Mouse (Mus musculus): ENCODE measurements around the gene Cbl. TPM values are rescaled to one million over a fixed set of nuclear protein-coding genes. Genes with fewer than 3 reads are reported as not detected.
A peak's percentile ranks its signal among the peaks of the same experiment; 100 is the strongest.

The Cbl gene
- total RNA-seq, 2 experiments from 2014 or later, result 51.1 to 56.3 TPM

DNA sequence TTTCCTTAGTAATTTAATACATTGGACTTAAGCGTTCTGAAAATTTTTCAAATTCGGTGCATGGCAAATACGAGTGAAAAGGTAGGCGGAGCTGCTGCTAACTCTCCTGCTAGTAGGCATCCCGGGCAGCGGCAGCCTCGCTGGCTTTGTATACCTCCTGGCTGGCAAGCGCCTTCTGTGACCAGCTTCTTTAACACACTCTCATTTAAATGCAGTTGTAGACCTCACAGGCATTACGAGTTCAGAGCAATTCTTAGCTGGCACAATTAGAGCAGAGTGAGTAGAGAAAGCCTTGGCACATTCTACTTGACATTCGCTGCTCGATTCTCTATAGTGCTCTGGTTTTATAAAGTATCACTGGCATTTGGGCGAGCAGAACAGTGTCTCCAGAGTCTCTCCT is 45.6 kb downstream of the Cbl start:
- DNase-seq (ENCODE audit: low spot score in 2 of 2), result peak; percentile 27 to 38

DNA sequence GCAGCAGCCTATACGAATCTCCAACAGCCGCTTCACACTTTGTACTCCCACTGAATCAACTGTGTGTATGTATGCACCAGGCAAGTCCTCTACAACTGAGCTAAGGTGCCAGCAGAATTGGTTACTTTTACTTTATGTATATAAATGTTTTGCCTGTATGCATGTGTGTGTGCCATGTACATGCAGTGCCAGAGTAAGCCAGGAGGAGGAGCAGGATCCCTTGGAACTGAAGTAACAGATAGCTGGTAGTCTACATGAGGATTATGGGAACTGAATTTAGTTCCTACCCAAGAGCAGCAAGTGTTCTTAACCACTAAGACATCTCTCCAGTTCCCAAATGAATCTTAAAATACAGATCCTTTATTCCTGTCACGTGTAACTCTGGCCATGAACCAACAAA is 51.6 kb downstream of the Cbl start:
- DNase-seq (ENCODE audit: low spot score in 2 of 2), result no peak

DNA sequence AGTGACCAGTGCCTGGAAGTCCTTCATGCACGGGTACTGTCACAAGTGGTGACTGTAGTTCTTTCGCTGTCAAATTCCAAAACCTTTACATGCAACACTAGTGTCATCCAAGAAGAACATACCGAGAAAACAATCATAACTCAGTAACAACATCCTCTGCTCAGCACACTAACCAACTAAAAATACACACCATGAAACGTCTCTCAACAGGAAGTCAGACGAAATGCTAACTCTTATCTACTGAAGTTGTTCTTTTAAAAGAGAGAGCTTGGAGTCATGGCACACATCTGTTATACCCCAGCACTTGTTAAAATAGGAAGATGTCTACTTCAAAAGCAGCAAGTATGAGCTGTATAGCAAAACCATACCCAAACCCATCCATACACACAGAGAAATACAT is 52.3 kb downstream of the Cbl start:
- DNase-seq (ENCODE audit: low spot score in 2 of 2), result no peak

DNA sequence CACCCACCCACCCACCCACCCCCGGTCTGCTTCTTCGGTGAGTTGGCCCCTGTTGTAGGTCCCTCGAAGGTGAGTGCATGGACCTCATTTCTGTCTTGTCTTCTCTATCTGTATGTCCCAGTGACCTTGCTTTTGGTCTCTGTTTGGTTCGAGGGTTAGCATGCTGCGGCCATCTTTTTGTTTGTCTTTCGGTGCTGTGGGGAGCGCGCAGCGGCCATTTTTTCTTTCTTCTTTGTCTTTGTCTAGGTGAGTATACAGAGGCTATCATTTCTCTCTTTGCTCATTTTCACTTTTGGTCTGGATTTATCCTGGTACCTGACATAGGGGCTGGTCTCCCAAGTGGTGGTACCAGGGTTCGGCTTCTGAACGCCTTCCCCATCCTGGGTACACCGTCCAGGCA is 55.0 kb downstream of the Cbl start:
- no peak for DNase-seq (ENCODE audit: low spot score in 2 of 2)

DNA sequence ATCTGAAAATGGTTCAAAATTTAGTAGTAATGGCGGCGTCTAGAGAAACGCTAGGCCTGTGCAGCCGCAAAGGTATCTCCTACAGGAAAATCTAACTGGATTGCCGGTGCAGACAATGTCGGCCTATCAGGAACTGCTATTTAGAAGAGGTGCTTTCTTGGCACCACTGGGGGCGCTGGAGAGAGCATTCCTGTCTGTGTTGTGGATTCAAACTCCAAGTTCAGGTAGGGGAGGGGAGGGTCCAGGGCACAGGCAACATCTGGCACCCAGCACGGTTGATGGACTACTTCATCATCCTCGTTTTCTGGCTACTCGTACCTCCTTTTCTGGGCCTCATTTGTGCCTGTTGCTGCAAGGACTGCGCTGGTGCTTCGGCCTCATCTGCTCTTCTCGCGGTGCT is 55.5 kb downstream of the Cbl start:
- DNase-seq (ENCODE audit: low spot score in 2 of 2), result peak in 1 of 2 experiments; percentile 13

DNA sequence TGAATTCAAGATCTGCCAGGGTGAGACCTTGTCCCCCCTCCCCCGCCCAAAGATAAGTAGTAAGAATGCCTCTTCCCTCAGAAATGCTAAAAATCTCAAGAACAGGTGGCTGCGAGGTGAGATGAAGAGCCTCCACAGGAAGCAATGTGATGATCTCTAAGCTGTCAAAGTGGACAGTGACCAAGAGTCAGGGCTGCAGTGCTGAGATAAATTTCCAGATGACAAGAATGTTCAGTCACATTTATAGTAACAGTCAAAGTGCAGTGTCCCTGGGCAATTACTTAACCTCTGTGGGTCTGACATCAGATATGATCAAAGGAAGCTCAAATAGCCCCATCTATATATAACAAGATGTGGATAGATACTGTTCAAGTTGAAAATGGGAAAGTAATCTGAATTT is 56.4 kb downstream of the Cbl start:
- DNase-seq (ENCODE audit: low spot score in 2 of 2), result no peak

DNA sequence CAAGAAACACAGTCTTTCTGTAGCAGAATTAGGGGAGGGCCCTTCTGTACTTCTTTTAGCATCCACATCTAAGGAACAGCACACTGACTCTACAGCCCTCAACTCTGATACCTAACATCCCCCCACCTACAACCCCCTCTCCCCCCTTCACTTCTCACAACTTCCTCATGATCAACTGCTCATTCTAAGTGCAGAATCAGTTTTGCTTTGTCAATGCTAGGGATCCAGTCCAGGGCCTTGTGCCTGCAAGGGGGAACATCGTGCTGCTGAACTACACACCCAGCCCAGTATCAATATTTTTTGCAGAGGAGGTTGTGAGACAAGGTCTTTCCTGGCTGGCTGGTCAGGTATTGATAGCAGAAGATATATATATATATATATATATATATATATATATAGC is 57.9 kb downstream of the Cbl start:
- no peak for DNase-seq (ENCODE audit: low spot score in 2 of 2)

DNA sequence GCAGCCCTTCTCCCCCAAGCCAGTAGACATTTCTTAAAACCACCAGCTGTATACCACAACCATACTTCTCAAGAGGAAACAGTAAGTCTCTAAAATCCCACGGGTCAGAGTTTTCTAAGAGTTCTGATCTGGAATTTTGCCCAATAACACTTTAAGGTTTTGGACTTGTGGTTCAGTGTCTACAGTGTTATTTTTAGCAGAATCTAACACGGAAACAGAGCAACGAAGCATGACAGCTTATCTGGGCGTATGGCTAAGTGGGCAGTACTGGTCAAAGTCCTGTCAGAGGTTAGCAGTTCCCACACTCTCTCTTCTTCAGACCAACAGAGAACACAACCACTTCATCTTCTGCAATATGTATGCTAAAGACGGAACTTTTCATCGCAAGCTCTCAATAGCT is 58.3 kb downstream of the Cbl start:
- no peak for DNase-seq (ENCODE audit: low spot score in 2 of 2)

DNA sequence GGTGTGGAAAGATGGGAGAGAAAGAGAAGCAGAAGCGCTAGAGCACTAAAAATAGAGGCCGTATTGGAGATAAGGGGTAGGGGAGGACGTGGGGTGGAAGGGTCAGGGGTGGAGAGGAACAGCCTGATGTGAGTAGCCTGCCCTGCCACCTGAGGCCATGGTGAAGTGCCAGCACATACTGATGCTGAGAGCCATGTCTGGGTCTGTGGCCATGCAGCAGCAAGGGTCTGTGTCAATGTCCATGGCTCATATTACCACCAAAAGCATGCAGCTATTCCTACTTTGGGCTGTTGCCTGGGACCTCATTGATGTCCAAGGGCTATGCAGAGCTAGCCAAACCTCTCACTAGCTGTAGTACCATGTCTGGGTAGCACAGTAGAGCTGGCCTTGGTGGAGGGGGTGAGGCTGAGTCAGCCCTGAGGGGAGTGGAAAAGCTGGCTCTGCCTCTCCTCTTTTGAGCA is 63.1 kb downstream of the Cbl start:
- DNase-seq (ENCODE audit: low spot score in 2 of 2), result no peak

DNA sequence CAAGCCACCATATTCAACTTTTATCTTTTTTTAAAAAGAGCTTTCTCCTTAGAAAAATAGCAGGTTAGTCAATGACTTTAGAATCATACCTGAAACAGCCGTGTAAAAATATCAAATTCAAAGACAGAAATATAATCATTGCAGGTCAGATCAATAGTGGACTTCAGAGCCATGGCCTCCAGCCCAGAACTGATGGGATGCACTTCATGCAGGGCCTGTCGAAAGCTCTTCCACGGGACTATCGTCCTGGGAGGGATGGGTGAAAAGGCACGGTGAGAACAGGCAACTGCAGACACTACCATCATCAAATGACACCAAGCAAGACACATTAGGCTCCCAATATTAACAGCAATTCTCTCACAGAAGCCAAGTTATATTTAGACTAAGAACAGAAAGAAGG is 64.9 kb downstream of the Cbl start:
- DNase-seq (ENCODE audit: low spot score in 2 of 2), result no peak

DNA sequence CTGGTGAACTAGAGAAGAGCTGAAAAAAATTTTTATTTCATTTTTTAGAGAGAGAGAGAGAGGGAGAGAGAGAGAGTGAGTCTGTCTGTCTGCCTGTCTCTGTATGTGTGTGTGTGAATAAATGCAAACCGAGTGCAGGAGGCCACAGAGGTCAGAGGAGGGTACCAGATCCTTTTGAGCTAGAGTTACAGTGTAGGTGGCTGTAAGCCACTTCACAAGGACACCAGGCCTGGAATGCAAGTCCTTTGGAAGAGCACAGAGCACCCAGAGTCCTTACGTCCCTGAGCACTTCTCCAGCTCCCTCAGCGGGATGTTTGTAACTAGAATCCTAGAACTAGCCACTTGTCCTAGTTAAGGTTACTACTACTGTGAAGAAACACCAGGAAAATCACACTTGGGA is 74.0 kb downstream of the Cbl start:
- no peak for DNase-seq (ENCODE audit: low spot score in 2 of 2)

DNA sequence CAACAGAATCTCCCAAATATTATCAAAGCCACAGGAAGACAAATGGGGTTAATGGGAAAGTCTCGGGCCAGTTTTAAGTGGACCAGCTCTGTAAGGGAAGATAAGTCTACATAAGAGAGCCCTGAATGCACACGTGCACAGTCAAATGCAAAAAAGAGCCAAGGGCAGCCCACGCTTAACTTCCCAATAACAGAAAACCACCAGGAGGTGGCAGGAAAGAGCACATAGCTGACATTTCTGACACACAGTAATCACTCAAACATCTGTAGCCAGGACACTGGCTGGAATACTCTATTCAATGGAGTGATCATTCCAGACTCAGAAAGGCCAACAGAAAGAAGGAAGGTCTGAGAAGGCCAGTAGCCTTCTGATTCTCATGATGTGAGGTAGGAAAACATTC is 86.6 kb downstream of the Cbl start:
- no peak for DNase-seq (ENCODE audit: low spot score in 2 of 2)

DNA sequence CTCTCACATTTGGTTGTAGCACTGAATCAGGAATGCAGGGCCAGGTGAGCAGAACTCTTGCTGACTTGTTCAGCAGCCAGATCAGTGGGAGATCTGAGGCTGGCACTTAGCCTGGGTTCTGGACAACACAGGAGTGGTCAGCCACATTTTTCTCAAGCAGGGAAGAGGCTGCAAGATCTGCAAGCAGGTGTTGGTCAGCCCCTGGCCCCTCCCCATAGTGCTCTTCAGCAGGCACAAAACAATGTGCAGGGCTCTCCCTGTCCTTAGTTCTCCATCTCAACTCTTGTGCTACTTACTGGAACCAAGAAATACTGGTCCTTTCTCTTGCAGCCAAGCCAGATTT is 89.2 kb downstream of the Cbl start:
- no peak for DNase-seq (ENCODE audit: low spot score in 2 of 2)

DNA sequence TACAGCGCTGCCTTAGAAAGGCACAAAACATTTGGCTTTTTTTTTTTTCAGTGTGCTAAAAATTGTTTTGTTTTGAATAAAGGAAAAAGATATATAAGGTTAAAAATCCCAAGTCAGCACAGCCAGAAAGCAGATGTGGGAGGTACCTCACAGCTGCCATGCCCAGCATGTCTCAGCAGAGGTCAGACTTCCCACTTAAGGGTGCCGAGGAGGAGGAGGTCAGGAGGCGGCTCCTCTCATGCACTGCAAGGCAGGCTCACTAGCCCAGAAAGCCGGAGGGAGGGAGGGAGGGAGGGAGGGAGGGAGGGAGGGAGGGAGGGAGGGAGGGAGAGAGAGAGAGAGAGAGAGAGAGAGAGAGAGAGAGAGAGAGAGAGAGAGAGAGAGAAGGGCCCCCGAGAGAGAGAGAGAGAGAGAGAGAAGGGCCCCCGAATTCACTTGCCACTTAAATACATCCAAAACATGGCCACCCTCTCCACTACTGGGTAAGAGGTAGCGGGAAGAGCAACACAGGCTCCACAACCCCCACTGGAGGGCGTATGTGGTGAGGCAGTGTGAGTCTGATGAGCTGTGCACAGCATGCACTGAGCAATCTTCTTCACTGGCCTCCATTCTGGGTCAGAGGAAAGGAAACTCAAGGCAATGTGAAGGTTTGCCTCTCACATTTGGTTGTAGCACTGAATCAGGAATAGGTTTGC is 89.7 kb downstream of the Cbl start:
- DNase-seq (ENCODE audit: low spot score in 2 of 2), result no peak

DNA sequence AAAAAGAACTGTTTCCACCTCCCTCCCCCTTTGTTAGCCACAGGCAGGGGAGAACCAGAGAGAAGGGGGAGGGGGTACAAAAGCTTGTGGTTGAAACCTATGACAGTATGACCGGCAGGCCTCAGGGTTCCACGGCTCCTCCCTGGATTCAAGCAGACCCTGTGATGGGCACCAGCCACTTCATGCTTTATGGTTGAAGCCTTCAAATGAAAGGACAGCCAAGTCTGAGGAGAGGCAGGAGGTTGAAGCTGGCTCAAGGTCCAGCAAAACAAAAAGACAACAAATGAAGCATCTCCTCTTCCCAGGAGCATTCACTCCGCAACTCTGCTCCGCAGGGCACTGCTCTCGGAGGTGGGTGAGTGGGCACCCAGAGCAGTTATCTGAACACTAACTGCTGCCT is 90.4 kb downstream of the Cbl start:
- DNase-seq (ENCODE audit: low spot score in 2 of 2), result no peak

DNA sequence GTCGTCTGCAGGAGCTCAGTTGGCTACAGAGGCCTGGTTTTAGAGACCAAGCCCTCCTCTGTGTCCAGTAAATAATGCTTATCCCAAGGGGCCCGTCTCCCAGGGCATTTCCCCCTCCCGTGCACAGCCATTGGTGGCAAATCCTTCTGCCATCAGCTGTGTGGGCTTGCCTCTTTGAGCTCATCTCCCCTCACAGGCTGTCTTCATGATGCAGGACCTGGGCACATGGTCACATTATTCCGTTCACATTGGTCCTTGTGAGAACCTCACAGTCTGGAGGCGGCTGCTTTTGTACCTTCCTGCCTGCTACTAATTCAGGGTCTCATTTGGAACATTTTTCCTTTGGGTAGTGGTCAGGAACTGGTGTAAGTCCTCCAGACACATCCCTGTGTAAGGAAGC is 91.9 kb downstream of the Cbl start:
- no peak for DNase-seq (ENCODE audit: low spot score in 2 of 2)

DNA sequence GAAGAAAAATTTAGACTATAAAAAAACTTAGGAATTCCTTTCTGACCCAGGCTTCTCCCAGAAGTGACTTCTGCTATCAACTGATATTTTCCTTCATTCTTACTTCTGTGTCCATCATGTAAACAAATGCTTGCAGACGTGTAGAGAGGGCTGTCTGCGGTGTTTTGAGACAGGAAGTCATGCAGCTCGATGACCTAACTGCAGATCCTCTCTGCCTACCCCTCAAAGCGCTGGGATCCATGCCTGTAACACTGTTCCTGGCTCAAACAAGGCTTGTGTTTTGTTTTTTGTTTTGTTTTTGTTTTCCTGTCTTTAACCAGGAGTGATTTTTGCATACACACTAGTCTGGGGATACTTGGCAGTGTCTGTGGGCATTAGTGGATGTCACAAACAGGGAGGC is 96.0 kb downstream of the Cbl start:
- no peak for DNase-seq (ENCODE audit: low spot score in 2 of 2)

DNA sequence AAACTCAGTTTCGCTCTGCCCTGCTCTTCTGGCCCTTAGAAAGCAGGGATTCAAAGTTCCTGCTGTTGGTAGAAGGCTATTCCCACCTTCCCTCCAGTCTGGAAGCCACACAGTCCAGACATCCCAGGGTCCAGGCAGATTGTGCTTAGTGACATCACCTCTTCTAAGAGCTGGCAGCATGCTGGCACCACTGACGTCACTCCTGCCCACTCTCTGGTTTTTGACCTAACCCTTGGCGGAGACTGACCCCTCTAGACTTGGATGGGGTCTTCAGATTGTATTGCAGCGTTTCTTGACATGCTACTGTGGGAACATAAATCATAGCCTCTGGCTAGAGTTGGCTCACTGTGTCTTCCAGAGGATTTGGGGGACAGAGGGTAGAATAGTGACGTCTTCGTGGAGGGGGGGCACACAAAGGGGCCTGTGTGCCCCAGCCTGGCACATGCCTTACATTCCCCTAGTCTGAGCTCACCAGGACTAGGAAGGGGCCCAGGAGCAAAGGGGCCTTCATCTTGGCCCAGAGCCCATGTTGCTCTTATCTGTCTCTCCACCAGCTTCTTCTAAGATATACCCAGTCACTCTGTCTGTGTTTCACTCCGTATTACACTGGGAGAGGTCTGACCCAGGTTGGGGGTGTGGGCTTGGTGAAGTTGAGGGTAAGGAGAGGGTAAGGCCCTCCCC is 98.0 kb downstream of the Cbl start:
- DNase-seq (ENCODE audit: low spot score in 2 of 2), result no peak

DNA sequence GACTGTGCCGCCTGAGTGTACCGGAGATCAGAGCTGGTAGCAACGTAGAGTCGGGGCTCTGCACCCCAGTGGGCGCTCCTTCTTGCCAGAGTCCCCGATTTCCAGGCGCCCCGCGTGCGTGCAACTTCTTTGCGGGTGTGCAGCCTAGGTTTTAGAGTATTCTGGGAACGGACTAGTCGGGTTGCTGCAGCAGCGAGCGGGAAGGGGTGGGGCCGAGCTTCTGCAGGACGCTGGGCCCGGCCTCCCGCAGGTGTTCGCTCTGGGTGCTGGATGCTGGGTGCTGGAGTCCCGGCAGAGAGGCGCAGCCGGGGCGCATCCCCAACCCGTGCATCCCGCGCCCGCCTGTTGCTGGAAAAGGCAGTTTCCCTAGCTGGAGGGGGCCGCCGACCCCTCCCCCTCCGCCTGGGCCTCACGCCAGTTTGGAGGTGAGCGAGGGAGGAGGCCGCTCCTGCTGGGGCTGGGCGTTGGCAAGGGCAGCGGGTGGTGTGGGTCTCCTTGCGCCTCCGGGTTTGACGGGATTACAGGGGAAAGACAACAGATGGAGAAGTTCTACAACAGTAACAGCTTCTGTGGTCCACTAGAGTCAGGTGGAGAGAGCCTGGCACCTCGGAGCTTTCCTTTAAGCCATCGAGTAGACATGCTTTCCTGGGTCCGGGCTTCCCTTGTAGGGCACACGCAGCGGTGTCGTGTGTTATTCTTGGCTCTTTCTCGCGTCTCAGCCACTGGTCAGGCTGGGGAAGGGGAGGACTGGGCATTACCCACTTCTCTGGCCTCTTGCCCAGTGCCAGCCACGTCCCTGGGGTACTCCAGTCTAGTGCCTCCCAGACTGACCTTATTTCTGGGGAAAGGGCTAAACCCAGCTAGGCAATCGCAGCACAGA is 98.8 kb downstream of the Cbl start:
- DNase-seq (ENCODE audit: low spot score in 2 of 2), result no peak

DNA sequence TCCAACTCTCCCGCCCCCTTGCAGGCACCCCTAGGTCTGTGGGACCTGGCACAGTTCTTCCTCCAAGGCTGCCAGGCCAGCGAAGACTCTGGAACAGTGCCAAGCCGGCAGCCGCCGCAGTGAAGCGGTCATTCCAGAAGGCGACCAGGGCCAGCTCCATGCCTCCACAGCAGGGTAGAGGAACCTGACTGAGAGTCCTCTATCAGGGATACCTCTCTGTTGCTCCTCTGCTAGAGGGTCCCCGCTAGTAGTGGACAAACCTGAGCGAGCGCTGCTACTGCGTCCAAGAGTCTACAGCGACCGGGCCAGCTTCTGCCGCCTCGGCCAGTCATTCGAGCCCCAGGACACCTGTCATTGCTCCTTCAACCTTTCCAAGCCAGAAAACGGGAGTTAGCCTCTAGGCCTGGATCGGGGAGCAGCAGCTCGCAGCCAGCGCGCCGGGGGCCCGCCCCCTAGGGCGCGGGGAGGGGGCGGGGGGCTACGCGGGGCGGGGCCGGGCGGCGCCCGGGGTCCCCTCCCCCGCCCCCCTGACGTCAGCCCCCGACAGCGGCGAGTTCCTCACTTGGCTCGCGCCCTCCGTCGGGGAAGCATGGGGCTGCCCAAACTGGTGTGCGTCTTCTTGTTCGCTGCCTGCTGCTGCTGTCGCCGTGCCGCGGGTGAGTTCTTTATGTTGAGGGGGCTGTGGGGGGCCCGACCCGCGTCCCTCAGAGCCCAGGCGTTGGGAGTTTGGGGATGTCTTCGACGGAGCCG is 99.6 kb downstream of the Cbl start, which contains the start of gene Mcam:
Mcam (plus strand) TSS at position 369 of the 750 bp plus-strand sequence.
- no peak for DNase-seq (ENCODE audit: low spot score in 2 of 2)

DNA sequence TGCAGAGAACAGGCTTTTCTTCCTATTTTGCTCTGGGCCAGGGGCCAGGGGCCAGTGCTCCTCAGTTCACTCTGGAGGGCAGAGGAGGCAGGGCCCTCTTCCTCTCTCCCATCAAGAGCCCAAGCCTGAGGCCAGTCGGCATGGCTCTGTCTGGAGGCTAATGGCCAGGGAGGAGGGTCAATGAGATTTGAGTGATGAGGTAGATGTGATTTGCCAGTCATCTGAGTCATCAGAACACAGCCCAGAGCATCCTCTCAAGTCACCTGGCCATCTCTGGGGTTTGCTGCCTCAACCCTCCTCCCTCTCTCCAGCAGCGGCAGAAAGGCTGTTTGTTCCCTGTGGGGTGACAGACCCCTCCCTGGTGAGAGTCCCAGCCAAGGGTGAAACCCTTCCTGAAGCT is 100.6 kb downstream of the Cbl start:
- no peak for DNase-seq (ENCODE audit: low spot score in 2 of 2)
